Mouse (Mus musculus): ENCODE measurements at regions not wholly inside any gene's neighbourhood (a gene's known extent, or its start where the extent isn't known, plus 50 kb on each side); places are given as distances from the start of the nearest gene placed in this dataset.

GRCm38 (mm10) chr16:24208876-24209275, 184.4 kb upstream of the Lpp start:
- no peak overlapping the region for H3K4me3 ChIP-seq (ENCODE audit: low read depth, low read length)
- H3K36me3 ChIP-seq (ENCODE audit: control insufficient read depth, insufficient read depth, low read length): no peaks in the 10 kb centered on the region
- 73% methylated on average over 2 of the region's 2 CpGs for WGBS
- H3K9me3 ChIP-seq (ENCODE audit: control insufficient read depth, low read length): no peaks in the 10 kb centered on the region
- no peak overlapping the region for H3K27ac ChIP-seq (replicated peaks)
- H3K4me2 ChIP-seq (replicated peaks; ENCODE audit: low read depth): no peak overlapping the region
- no peak for TF ChIP-seq EP300 (optimal IDR thresholded peaks at IDR 0.05)
- TF ChIP-seq CTCF (IDR thresholded peaks at IDR 0.05; ENCODE audit: low read depth): no peak
- H3K9ac ChIP-seq (ENCODE audit: low read length): no peak overlapping the region
- no peak for ATAC-seq (ENCODE audit: low FRiP score, low TSS enrichment)
- no peak for DNase-seq (ENCODE audit: low spot score)
- H3K27me3 ChIP-seq (ENCODE audit: control insufficient read depth, insufficient read depth, low read length): no peaks in the 10 kb centered on the region
- no peaks in the 10 kb centered on the region for H3K4me1 ChIP-seq (replicated peaks; ENCODE audit: control insufficient read depth, insufficient read depth)

GRCm38 (mm10) chr16:24208118-24208517, 185.2 kb upstream of the Lpp start:
- DNase-seq (ENCODE audit: low spot score) (no peak), ATAC-seq (ENCODE audit: low FRiP score, low TSS enrichment) (no peak)
- H3K4me2 ChIP-seq (replicated peaks; ENCODE audit: low read depth): no peak overlapping the region
- no peaks in the 10 kb centered on the region for H3K27me3 ChIP-seq (ENCODE audit: control insufficient read depth, insufficient read depth, low read length)
- H3K9ac ChIP-seq (ENCODE audit: low read length): no peak overlapping the region
- H3K27ac ChIP-seq (replicated peaks): no peak overlapping the region
- no peak for TF ChIP-seq CTCF (IDR thresholded peaks at IDR 0.05; ENCODE audit: low read depth)
- no peak for TF ChIP-seq EP300 (optimal IDR thresholded peaks at IDR 0.05)
- no peaks in the 10 kb centered on the region for H3K36me3 ChIP-seq (ENCODE audit: control insufficient read depth, insufficient read depth, low read length)
- no peak overlapping the region for H3K4me3 ChIP-seq (ENCODE audit: low read depth, low read length)
- no peaks in the 10 kb centered on the region for H3K9me3 ChIP-seq (ENCODE audit: control insufficient read depth, low read length)
- WGBS: 87% methylated on average over 2 of the region's 2 CpGs
- H3K4me1 ChIP-seq (replicated peaks; ENCODE audit: control insufficient read depth, insufficient read depth): no peaks in the 10 kb centered on the region

GRCm38 (mm10) chr16:24207056-24207455, 186.3 kb upstream of the Lpp start:
- 56% methylated on average over 4 of the region's 4 CpGs for WGBS
- no peaks in the 10 kb centered on the region for H3K9me3 ChIP-seq (ENCODE audit: control insufficient read depth, low read length)
- no peak for DNase-seq (ENCODE audit: low spot score)

GRCm38 (mm10) chr16:24206461-24206861, 186.8 kb upstream of the Lpp start:
- TF ChIP-seq CTCF (IDR thresholded peaks at IDR 0.05; ENCODE audit: low read depth): no peak
- TF ChIP-seq EP300 (optimal IDR thresholded peaks at IDR 0.05): no peak
- DNase-seq (ENCODE audit: low spot score): peak; percentile 30
- WGBS: 27% methylated on average over 4 of the region's 4 CpGs

More at GRCm38 (mm10) chr16:24207056-24207455, 186.3 kb upstream of the Lpp start:
- no peak for ATAC-seq (ENCODE audit: low FRiP score, low TSS enrichment)
- Histone ChIP-seq H3K4me2 (replicated peaks; ENCODE audit: low read depth) (no peak overlapping the region), H3K36me3 (ENCODE audit: control insufficient read depth, insufficient read depth, low read length) (no peaks in the 10 kb centered on the region), H3K27ac (replicated peaks) (no peak overlapping the region), H3K9ac (ENCODE audit: low read length) (no peak overlapping the region), H3K4me3 (ENCODE audit: low read depth, low read length) (no peak overlapping the region), H3K4me1 (replicated peaks; ENCODE audit: control insufficient read depth, insufficient read depth) (no peaks in the 10 kb centered on the region), H3K27me3 (ENCODE audit: control insufficient read depth, insufficient read depth, low read length) (no peaks in the 10 kb centered on the region)
- TF ChIP-seq EP300 (optimal IDR thresholded peaks at IDR 0.05): no peak
- no peak for TF ChIP-seq CTCF (IDR thresholded peaks at IDR 0.05; ENCODE audit: low read depth)

GRCm38 (mm10) chr16:24205594-24205993, 187.7 kb upstream of the Lpp start:
- DNase-seq (ENCODE audit: low spot score): no peak
- Histone ChIP-seq H3K9ac (ENCODE audit: low read length) (no peak overlapping the region), H3K27ac (replicated peaks) (no peak overlapping the region), H3K4me3 (ENCODE audit: low read depth, low read length) (no peak overlapping the region), H3K9me3 (ENCODE audit: control insufficient read depth, low read length) (no peaks in the 10 kb centered on the region), H3K27me3 (ENCODE audit: control insufficient read depth, insufficient read depth, low read length) (no peaks in the 10 kb centered on the region), H3K4me2 (replicated peaks; ENCODE audit: low read depth) (no peak overlapping the region), H3K36me3 (ENCODE audit: control insufficient read depth, insufficient read depth, low read length) (no peaks in the 10 kb centered on the region), H3K4me1 (replicated peaks; ENCODE audit: control insufficient read depth, insufficient read depth) (no peaks in the 10 kb centered on the region)
- 85% methylated on average over 5 of the region's 5 CpGs for WGBS
- TF ChIP-seq CTCF (IDR thresholded peaks at IDR 0.05; ENCODE audit: low read depth) (no peak), EP300 (optimal IDR thresholded peaks at IDR 0.05) (no peak)
- no peak for ATAC-seq (ENCODE audit: low FRiP score, low TSS enrichment)

More at GRCm38 (mm10) chr16:24206461-24206861, 186.8 kb upstream of the Lpp start:
- Histone ChIP-seq H3K4me3 (ENCODE audit: low read depth, low read length) (no peak overlapping the region), H3K27me3 (ENCODE audit: control insufficient read depth, insufficient read depth, low read length) (no peaks in the 10 kb centered on the region), H3K9me3 (ENCODE audit: control insufficient read depth, low read length) (no peaks in the 10 kb centered on the region), H3K27ac (replicated peaks) (no peak overlapping the region), H3K36me3 (ENCODE audit: control insufficient read depth, insufficient read depth, low read length) (no peaks in the 10 kb centered on the region), H3K9ac (ENCODE audit: low read length) (no peak overlapping the region), H3K4me1 (replicated peaks; ENCODE audit: control insufficient read depth, insufficient read depth) (no peaks in the 10 kb centered on the region), H3K4me2 (replicated peaks; ENCODE audit: low read depth) (no peak overlapping the region)
- ATAC-seq (ENCODE audit: low FRiP score, low TSS enrichment): peak; percentile 53

GRCm38 (mm10) chr16:24204064-24204730, 189.1 kb upstream of the Lpp start:
- no peak overlapping the region for H3K4me3 ChIP-seq (ENCODE audit: low read depth, low read length)
- no peaks in the 10 kb centered on the region for H3K36me3 ChIP-seq (ENCODE audit: control insufficient read depth, insufficient read depth, low read length)
- TF ChIP-seq CTCF (IDR thresholded peaks at IDR 0.05; ENCODE audit: low read depth) (no peak), EP300 (optimal IDR thresholded peaks at IDR 0.05) (no peak)
- WGBS: 94% methylated on average over 4 of the region's 4 CpGs
- no peak overlapping the region for H3K27ac ChIP-seq (replicated peaks)
- H3K27me3 ChIP-seq (ENCODE audit: control insufficient read depth, insufficient read depth, low read length): no peaks in the 10 kb centered on the region
- H3K9me3 ChIP-seq (ENCODE audit: control insufficient read depth, low read length): no peaks in the 10 kb centered on the region
- no peak overlapping the region for H3K9ac ChIP-seq (ENCODE audit: low read length)
- DNase-seq (ENCODE audit: low spot score) (no peak), ATAC-seq (ENCODE audit: low FRiP score, low TSS enrichment) (no peak)
- H3K4me2 ChIP-seq (replicated peaks; ENCODE audit: low read depth): no peak overlapping the region
- H3K4me1 ChIP-seq (replicated peaks; ENCODE audit: control insufficient read depth, insufficient read depth): no peaks in the 10 kb centered on the region

All from stomach, postnatal 0 days (tissue).